ENCODE assay signal across 8 mouse cellular contexts in genomic region chr10:13008737-13009121, GRCm38 (mm10). TPM values are rescaled to one million over a fixed set of nuclear protein-coding genes. Genes with fewer than 3 reads are reported as not detected.
DNase-seq lines count a peak whose midpoint lies in the region; ATAC-seq and TF ChIP-seq lines count a peak whose summit lies in the region.

No protein-coding gene starts in this region.

- no peaks in the 10 kb centered on the region for H3K27me3 ChIP-seq in kidney, adult 2 months (replicated peaks; ENCODE audit: control insufficient read depth, insufficient read depth, low read length)
- no peaks in the 10 kb centered on the region for H3K27me3 ChIP-seq in hindbrain, embryonic 15.5 days
- no peaks in the 10 kb centered on the region for H3K27me3 ChIP-seq in midbrain, embryonic 12.5 days

- no peak; the same call in 1 of the 2 replicates for ATAC-seq in hindbrain, embryonic 15.5 days (ENCODE audit: low FRiP score, low read depth)
- ATAC-seq in midbrain, embryonic 12.5 days (ENCODE audit: low FRiP score, low read depth) = no peak

- TF ChIP-seq CTCF in kidney, adult 2 months (conservative IDR thresholded peaks at IDR 0.05; ENCODE audit: insufficient read depth, insufficient read length, low read depth, low read length) = no peak
- TF ChIP-seq CTCF in cortical plate, adult 2 months (IDR thresholded peaks at IDR 0.05; ENCODE audit: extremely low read depth, insufficient read depth, low read length) = no peak

- no peaks in the 10 kb centered on the region for H3K36me3 ChIP-seq in kidney, adult 2 months (ENCODE audit: control insufficient read depth, insufficient read depth, low read length)
- no peaks in the 10 kb centered on the region for H3K36me3 ChIP-seq in hindbrain, embryonic 15.5 days
- peaks cover 4% of the 10 kb centered on the region; the same call in 1 of the 2 replicates for H3K36me3 ChIP-seq in midbrain, embryonic 12.5 days

- no peak for TF ChIP-seq POLR2A in kidney, adult 2 months (IDR thresholded peaks at IDR 0.05; ENCODE audit: low read depth, low read length)
- no peak for TF ChIP-seq POLR2A in cortical plate, adult 2 months (IDR thresholded peaks at IDR 0.05; ENCODE audit: extremely low read depth, insufficient read depth, low read length)

- H3K9me3 ChIP-seq in hindbrain, embryonic 15.5 days = no peaks in the 10 kb centered on the region
- no peaks in the 10 kb centered on the region for H3K9me3 ChIP-seq in midbrain, embryonic 12.5 days

- no peak for DNase-seq in kidney, adult 2 months
- DNase-seq in kidney, adult 9 months = no peak
- no peak for DNase-seq in urinary bladder, adult 2 months (ENCODE audit: low spot score)
- DNase-seq in spleen, postnatal 10 days (ENCODE audit: low spot score in 2 of 2) = no peak
- no peak for DNase-seq in urinary bladder, postnatal 14 days (ENCODE audit: low spot score)

- H3K9ac ChIP-seq in hindbrain, embryonic 15.5 days = peak overlapping the region; percentile 81
- H3K9ac ChIP-seq in midbrain, embryonic 12.5 days (replicated peaks) = peak overlapping the region; percentile 83

- no peaks in the 10 kb centered on the region for H3K4me1 ChIP-seq in kidney, adult 2 months (ENCODE audit: control insufficient read depth, insufficient read depth, low read length)
- peaks cover 1% of the 10 kb centered on the region; the same call in 1 of the 2 replicates for H3K4me1 ChIP-seq in cortical plate, adult 2 months (ENCODE audit: control insufficient read depth, insufficient read depth, low read length)
- H3K4me1 ChIP-seq in hindbrain, embryonic 15.5 days (replicated peaks) = peaks cover 19% of the 10 kb centered on the region
- H3K4me1 ChIP-seq in midbrain, embryonic 12.5 days = peaks cover 16% of the 10 kb centered on the region

- H3K4me3 ChIP-seq in kidney, adult 2 months (ENCODE audit: insufficient read depth, low read depth, low read length) = peak overlapping the region; percentile 93
- peak overlapping the region; percentile 84 for H3K4me3 ChIP-seq in cortical plate, adult 2 months (ENCODE audit: insufficient read depth, low read length)
- peak overlapping the region; percentile 94 for H3K4me3 ChIP-seq in hindbrain, embryonic 15.5 days
- H3K4me3 ChIP-seq in midbrain, embryonic 12.5 days = peak overlapping the region; percentile 81

- WGBS in kidney, adult 2 months = 1% methylated on average over 29 of the region's 29 CpGs
- 2% methylated on average over 29 of the region's 29 CpGs for WGBS in hindbrain, embryonic 15.5 days
- WGBS in midbrain, embryonic 12.5 days = 2% methylated on average over 29 of the region's 29 CpGs

- no peak overlapping the region for H3K27ac ChIP-seq in kidney, adult 2 months (ENCODE audit: insufficient read depth, low read depth, low read length)
- H3K27ac ChIP-seq in cortical plate, adult 2 months (ENCODE audit: insufficient read depth, low read length) = no peak overlapping the region
- peak overlapping the region; percentile 81 for H3K27ac ChIP-seq in hindbrain, embryonic 15.5 days (replicated peaks)
- H3K27ac ChIP-seq in midbrain, embryonic 12.5 days (replicated peaks) = peak overlapping the region; percentile 60

- peak overlapping the region; percentile 90 for H3K4me2 ChIP-seq in hindbrain, embryonic 15.5 days
- peak overlapping the region; percentile 92 for H3K4me2 ChIP-seq in midbrain, embryonic 12.5 days (replicated peaks)

RNA-seq across cellular contexts. Expression of gene Sf3b5, which starts 3.6 kb away (rescaled TPM):
- polyA plus RNA-seq in kidney, adult 2 months (2012; rRNA removed) = 26.0 and 32.2 TPM in 2 replicates
- 21.7 and 23.5 TPM in 2 replicates for polyA plus RNA-seq in cortical plate, adult 2 months (2012; rRNA removed)
- polyA plus RNA-seq in hindbrain, embryonic 15.5 days (2015; fragmentation: Nextera tagmentation; extraction: Ambion mirVana) = 23.6 and 24.3 TPM in 2 replicates
- polyA plus RNA-seq in midbrain, embryonic 12.5 days (2016; fragmentation: Nextera tagmentation; extraction: Ambion mirVana) = 30.3 and 32.2 TPM in 2 replicates
- 17.6 and 21.8 TPM in 2 replicates for polyA plus RNA-seq in urinary bladder, adult 2 months (2012; rRNA removed)

RNA-seq across cellular contexts. Expression of gene Stx11, which starts 44.6 kb away (rescaled TPM):
- polyA plus RNA-seq in kidney, adult 2 months (2012; rRNA removed) = 1.4 and 1.5 TPM in 2 replicates
- polyA plus RNA-seq in cortical plate, adult 2 months (2012; rRNA removed) = 0.15 and 0.25 TPM in 2 replicates
- polyA plus RNA-seq in hindbrain, embryonic 15.5 days (2015; fragmentation: Nextera tagmentation; extraction: Ambion mirVana) = 1.8 and 2.0 TPM in 2 replicates
- 1.4 and 1.7 TPM in 2 replicates for polyA plus RNA-seq in midbrain, embryonic 12.5 days (2016; fragmentation: Nextera tagmentation; extraction: Ambion mirVana)
- polyA plus RNA-seq in urinary bladder, adult 2 months (2012; rRNA removed) = 10.3 and 12.3 TPM in 2 replicates

RNA-seq across cellular contexts. Expression of gene Plagl1, which starts 51.6 kb away (rescaled TPM):
- 11.6 and 12.7 TPM in 2 replicates for polyA plus RNA-seq in kidney, adult 2 months (2012; rRNA removed)
- polyA plus RNA-seq in cortical plate, adult 2 months (2012; rRNA removed) = 16.0 and 18.4 TPM in 2 replicates
- polyA plus RNA-seq in hindbrain, embryonic 15.5 days (2015; fragmentation: Nextera tagmentation; extraction: Ambion mirVana) = 30.8 and 34.1 TPM in 2 replicates
- polyA plus RNA-seq in midbrain, embryonic 12.5 days (2016; fragmentation: Nextera tagmentation; extraction: Ambion mirVana) = 77.2 and 98.5 TPM in 2 replicates
- polyA plus RNA-seq in urinary bladder, adult 2 months (2012; rRNA removed) = 29.8 and 31.3 TPM in 2 replicates

Comparison
In these comparisons a context has a peak if more than half of its experiments do, and no peak if none do; other contexts are left out.
1. H3K27ac ChIP-seq: peak in hindbrain, embryonic 15.5 days (single experiment) and midbrain, embryonic 12.5 days (single experiment); none in kidney, adult 2 months (single experiment) and cortical plate, adult 2 months (single experiment).
2. Peak in every context shown above with its lines, with median percentiles within 50 percentile points of each other: H3K4me3 ChIP-seq.